Mouse (Mus musculus) CH12.LX (cell line): ENCODE measurements at regions not wholly inside any gene's neighbourhood (a gene's known extent, or its start where the extent isn't known, plus 50 kb on each side); places are given as distances from the start of the nearest gene placed in this dataset.

Experiments
- DNase-seq: peaks from one replicate; pipeline ENCODE4 v3.0.0-alpha.2; 2013; ENCODE audit errors: extremely low read depth
- H3K27ac ChIP-seq: 2 replicates; pipeline ENCODE4 v1.5.1; 2012; ENCODE audit warnings: low read depth, mild to moderate bottlenecking, control low read depth, moderate library complexity; ENCODE audit not compliant: insufficient read depth
- H3K27me3 ChIP-seq: replicated peaks from 2 replicates; pipeline ENCODE3; 2012; ENCODE audit warnings: inconsistent platforms
- H3K36me3 ChIP-seq, 2 experiments: replicated peaks in 1 of 2; 2 replicates each; pipeline versions ENCODE3 to v1.6.1; 2012; ENCODE audit warnings: inconsistent platforms in 1 of 2, low read length in 1 of 2, mild to moderate bottlenecking in 1 of 2, mixed read lengths in 1 of 2, moderate library complexity in 1 of 2; ENCODE audit not compliant: control insufficient read depth in 1 of 2, insufficient read depth in 1 of 2
- H3K4me1 ChIP-seq, 2 experiments: 2 replicates each; pipeline ENCODE4 v1.6.1; 2012; ENCODE audit warnings: inconsistent platforms in 1 of 2, moderate library complexity in 1 of 2; ENCODE audit not compliant: insufficient read depth in 2 of 2, control insufficient read depth in 1 of 2
- H3K4me2 ChIP-seq: 2 replicates; pipeline ENCODE4 v1.6.1; 2012; ENCODE audit warnings: low read depth, mild to moderate bottlenecking, control low read depth; ENCODE audit not compliant: poor library complexity, insufficient read depth, severe bottlenecking
- H3K4me3 ChIP-seq, 3 experiments: fragments of 150-350 bp in 1 of 3; sonication (generic) in 1 of 3; replicated peaks in 1 of 3; 2 replicates each; pipeline versions ENCODE3 to v1.5.1; 2011 to 2012; ENCODE audit warnings: low read depth in 2 of 3, low read length in 2 of 3, mild to moderate bottlenecking in 2 of 3, moderate library complexity in 2 of 3, control low read depth in 1 of 3, improper control_type of control experiment in 1 of 3, inconsistent platforms in 1 of 3, mixed read lengths in 1 of 3; ENCODE audit not compliant: poor library complexity in 1 of 3
- H3K79me2 ChIP-seq: replicated peaks from 2 replicates; pipeline ENCODE4 v1.6.1; 2012; ENCODE audit warnings: mild to moderate bottlenecking, moderate library complexity; ENCODE audit not compliant: control insufficient read depth, poor library complexity, insufficient read depth, severe bottlenecking; ENCODE audit errors: extremely low read depth
- H3K9ac ChIP-seq: 2 replicates; pipeline ENCODE4 v1.6.1; 2012; ENCODE audit warnings: low read depth, mild to moderate bottlenecking, control low read depth, moderate library complexity; ENCODE audit not compliant: insufficient read depth
- H3K9me3 ChIP-seq: replicated peaks from 2 replicates; pipeline ENCODE3; 2012; ENCODE audit warnings: low read length, inconsistent platforms, mixed read lengths
- BHLHE40 ChIP-seq: IDR thresholded peaks from 2 replicates; pipeline ENCODE4 v1.6.1; 2011; ENCODE audit warnings: mild to moderate bottlenecking, low read depth, low read length, improper control_type of control experiment
- CHD1 ChIP-seq: IDR thresholded peaks from 2 replicates; pipeline ENCODE4 v1.6.1; 2012; ENCODE audit warnings: low read depth, low read length, improper control_type of control experiment, inconsistent platforms
- GABPA ChIP-seq: IDR thresholded peaks from 2 replicates; pipeline ENCODE4 v1.6.1; 2012; ENCODE audit warnings: low read depth, low read length, improper control_type of control experiment, inconsistent platforms; ENCODE audit not compliant: insufficient replicate concordance
- HCFC1 ChIP-seq: IDR thresholded peaks from 2 replicates; pipeline ENCODE4 v1.6.1; 2012; ENCODE audit warnings: low read depth, mild to moderate bottlenecking, inconsistent platforms, low read length, improper control_type of control experiment
- IRF4 ChIP-seq: IDR thresholded peaks from 2 replicates; pipeline ENCODE4 v1.6.1; 2014; ENCODE audit warnings: low read depth, mild to moderate bottlenecking, inconsistent platforms, low read length, improper control_type of control experiment
- JUND ChIP-seq: conservative IDR thresholded peaks from 2 replicates; pipeline ENCODE4 v1.6.1; 2011; ENCODE audit warnings: low read depth, low read length, improper control_type of control experiment
- KAT2A ChIP-seq: IDR thresholded peaks from 2 replicates; pipeline ENCODE4 v1.6.1; 2012; ENCODE audit warnings: low read length, improper control_type of control experiment, inconsistent platforms; ENCODE audit not compliant: insufficient replicate concordance
- MAZ ChIP-seq: IDR thresholded peaks from 2 replicates; pipeline ENCODE4 v1.6.1; 2012; ENCODE audit warnings: low read depth, mild to moderate bottlenecking, inconsistent platforms, low read length, improper control_type of control experiment, moderate library complexity
- MXI1 ChIP-seq: IDR thresholded peaks from 2 replicates; pipeline ENCODE4 v1.6.1; 2011; ENCODE audit warnings: mild to moderate bottlenecking, low read depth, low read length, improper control_type of control experiment
- NELFE ChIP-seq: IDR thresholded peaks from 2 replicates; pipeline ENCODE4 v1.6.1; 2011; ENCODE audit warnings: low read depth, low read length, improper control_type of control experiment
- POLR2A ChIP-seq: IDR thresholded peaks from 2 replicates; pipeline ENCODE4 v1.6.1; 2011; ENCODE audit warnings: low read depth, mild to moderate bottlenecking, improper control_type of control experiment, low read length
- RAD21 ChIP-seq: IDR thresholded peaks from 2 replicates; pipeline ENCODE4 v1.6.1; 2011; ENCODE audit warnings: low read depth, mild to moderate bottlenecking, low read length, improper control_type of control experiment, moderate library complexity
- SIN3A ChIP-seq: IDR thresholded peaks from 2 replicates; pipeline ENCODE4 v1.6.1; 2012; ENCODE audit warnings: low read length, improper control_type of control experiment, inconsistent platforms
- TBP ChIP-seq: conservative IDR thresholded peaks from 2 replicates; pipeline ENCODE4 v1.6.1; 2011; ENCODE audit warnings: low read depth, low read length, improper control_type of control experiment
- USF1 ChIP-seq: IDR thresholded peaks from 2 replicates; pipeline ENCODE4 v1.6.1; 2014; ENCODE audit warnings: low read depth, mild to moderate bottlenecking, inconsistent platforms, low read length, improper control_type of control experiment
- ZKSCAN1 ChIP-seq: IDR thresholded peaks from 2 replicates; pipeline ENCODE4 v1.6.1; 2012; ENCODE audit warnings: low read depth, inconsistent platforms, low read length, improper control_type of control experiment, borderline replicate concordance
- ZMIZ1 ChIP-seq: IDR thresholded peaks from 2 replicates; pipeline ENCODE4 v1.6.1; 2012; ENCODE audit warnings: low read depth, mild to moderate bottlenecking, inconsistent platforms, low read length, improper control_type of control experiment
- dilution Hi-C: fragments of 300-500 bp; cut with MboI; formaldehyde crosslinking; loops from 2 replicates; pipeline ENCODE4 v1.14.3; 2020; ENCODE audit warnings: low sequenced_read_pairs; ENCODE audit not compliant: extremely low pct_unique_long_range_greater_than_20kb, extremely low pct_ligation_motif_present
- in situ Hi-C: fragments of 300-500 bp; cut with MboI; formaldehyde crosslinking; loops from 3 replicates; pipeline ENCODE4 v1.14.3; 2019; ENCODE audit warnings: low sequenced_read_pairs, low pct_ligation_motif_present, low pct_unique_long_range_greater_than_20kb, mixed read lengths

DNA sequence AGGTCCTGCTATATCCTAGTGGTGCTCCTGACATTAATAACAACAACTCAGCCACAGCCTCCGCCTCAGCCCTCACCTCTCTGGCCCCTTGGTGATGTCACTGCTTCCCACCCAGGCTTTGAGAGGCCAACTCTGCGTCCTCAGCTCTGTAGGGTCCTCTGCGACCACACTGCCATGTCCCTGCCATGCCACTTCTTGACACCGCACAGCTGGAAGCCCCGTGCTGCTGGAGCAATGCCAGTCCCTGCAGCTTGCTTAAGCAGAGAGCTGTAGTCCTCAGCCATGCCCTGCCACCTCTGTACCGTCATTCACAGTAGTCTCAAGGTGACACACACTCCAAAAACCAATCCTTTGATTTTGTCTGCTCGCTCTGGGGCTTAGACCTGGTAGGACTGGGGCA lies 101.3 kb downstream of the Pdgfra start:
- Histone ChIP-seq H3K4me3 (no peak overlapping the region), H3K4me2 (no peak overlapping the region), H3K27ac (no peak overlapping the region), H3K36me3 (peaks cover 0 to 22% of the 10 kb centered on the region in 2 experiments), H3K27me3 (no peaks in the 10 kb centered on the region), H3K79me2 (no peaks in the 10 kb centered on the region), H3K4me1 (no peaks in the 10 kb centered on the region), H3K9ac (no peak overlapping the region), H3K9me3 (no peaks in the 10 kb centered on the region)
- DNase-seq, result no peak
- no peak for TF ChIP-seq NELFE
- no peak for TF ChIP-seq SIN3A
- TF ChIP-seq GABPA, result no peak
- dilution Hi-C loops (no loop called here), in situ Hi-C loops (no loop called here)

DNA sequence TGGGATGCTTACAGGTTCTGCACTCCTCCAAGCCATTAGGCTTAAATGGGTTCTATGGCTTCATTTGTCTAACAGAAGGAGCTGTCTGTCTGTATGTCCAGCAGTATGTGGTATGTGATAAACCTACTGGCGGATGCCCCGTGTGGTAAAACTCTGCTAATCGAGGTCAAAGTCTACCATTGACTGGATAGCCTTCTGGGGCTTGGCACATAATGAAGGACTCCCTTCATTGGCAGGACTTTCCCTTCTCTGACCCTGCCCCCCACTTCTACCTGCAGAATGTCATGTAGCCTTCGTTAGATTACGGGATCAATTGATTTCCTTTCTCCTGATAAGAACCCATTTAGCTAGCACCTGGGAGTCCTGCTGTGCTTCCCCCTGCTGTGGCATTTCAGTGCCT lies 101.7 kb downstream of the Pdgfra start:
- DNase-seq, result no peak
- no peak overlapping the region for H3K27ac ChIP-seq
- no peak overlapping the region for H3K9ac ChIP-seq
- no peak overlapping the region for H3K4me3 ChIP-seq
- H3K27me3 ChIP-seq, result no peaks in the 10 kb centered on the region
- H3K9me3 ChIP-seq, result no peaks in the 10 kb centered on the region
- no peaks in the 10 kb centered on the region for H3K4me1 ChIP-seq
- in situ Hi-C loops, result no loop called here
- peaks cover 0 to 23% of the 10 kb centered on the region in 2 experiments for H3K36me3 ChIP-seq
- H3K4me2 ChIP-seq, result no peak overlapping the region
- dilution Hi-C loops, result no loop called here
- TF ChIP-seq ZKSCAN1 (no peak), BHLHE40 (no peak), POLR2A (no peak), ZMIZ1 (no peak), USF1 (no peak), TBP (no peak), KAT2A (no peak), RAD21 (no peak), CHD1 (no peak), MAZ (no peak), MXI1 (no peak), IRF4 (no peak), NELFE (no peak), HCFC1 (no peak), JUND (no peak), GABPA (no peak)
- TF ChIP-seq, all 38 proteins: peak for 0
- no peaks in the 10 kb centered on the region for H3K79me2 ChIP-seq
